Mouse (Mus musculus) ES-E14 (cell line): ENCODE results near the gene Golph3.

Experiments
- CHD2 ChIP-seq: IDR thresholded peaks from 2 replicates; pipeline ENCODE4 v1.6.1; 2014; ENCODE audit warnings: mild to moderate bottlenecking, low read depth, low read length, inconsistent platforms
- ZC3H11A ChIP-seq: IDR thresholded peaks from 2 replicates; pipeline ENCODE4 v1.6.1; 2012; ENCODE audit warnings: low read depth, mild to moderate bottlenecking, inconsistent platforms, low read length, borderline replicate concordance
- ZNF384 ChIP-seq: IDR thresholded peaks from 2 replicates; pipeline ENCODE4 v1.6.1; 2012; ENCODE audit warnings: low read depth, low read length, inconsistent platforms

- TF ChIP-seq CHD2 (no peak), ZNF384 (no peak), ZC3H11A (no peak)
Measured at GRCm38 (mm10) chr15:12341401-12341758, 20.1 kb downstream of the Golph3 start.
